Mouse (Mus musculus): Measurements from ENCODE around the gene Sec24b. TPM values are rescaled to one million over a fixed set of nuclear protein-coding genes. Genes with fewer than 3 reads are reported as not detected.

Sec24b gene
- polyA plus RNA-seq, 1 experiment, result 58.2 TPM

GRCm38 (mm10) chr3:130000926-130001325 lies 60.4 kb downstream of the Sec24b start:
- DNase-seq (ENCODE audit: low read depth in 1 of 2, low spot score in 2 of 2), result no peak
- H3K4me1 ChIP-seq (ENCODE audit: control insufficient read depth, insufficient read depth, insufficient read length), result no peaks in the 10 kb centered on the region
- TF ChIP-seq CTCF (IDR thresholded peaks at IDR 0.05; ENCODE audit: extremely low read depth, insufficient read depth, insufficient read length, insufficient replicate concordance), result no peak
- no peak for TF ChIP-seq POLR2A (IDR thresholded peaks at IDR 0.05; ENCODE audit: low read depth, low read length)
- H3K27ac ChIP-seq (ENCODE audit: insufficient read depth, low read length), result no peak overlapping the region
- no peak overlapping the region for H3K4me3 ChIP-seq (ENCODE audit: extremely low read depth, insufficient read depth, insufficient read length)
- H3K27me3 ChIP-seq (ENCODE audit: control insufficient read depth, insufficient read depth, low read length), result no peaks in the 10 kb centered on the region
- WGBS, result 95% methylated on average over 11 of the region's 11 CpGs
- peaks cover 34% of the 10 kb centered on the region for H3K36me3 ChIP-seq (ENCODE audit: control insufficient read depth, insufficient read depth, low read length)

DNA sequence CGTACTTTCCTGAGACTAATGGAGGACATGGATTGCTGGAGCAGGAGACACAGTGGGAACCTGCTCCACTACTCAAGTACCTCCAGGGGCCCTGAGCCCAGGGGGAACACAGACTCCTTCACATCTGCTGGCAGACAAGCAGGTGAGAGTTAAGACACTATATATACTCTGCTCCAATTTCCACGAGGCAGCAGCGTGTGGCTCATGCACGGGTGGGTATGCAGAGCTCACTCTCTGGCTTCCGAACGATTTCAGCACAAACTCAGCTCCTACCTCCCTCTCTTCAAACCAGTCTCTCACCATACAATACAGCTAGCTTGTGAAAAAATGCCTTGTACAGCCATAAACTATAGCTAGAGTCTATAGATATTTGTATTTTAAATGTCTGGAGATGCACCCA lies 62.8 kb downstream of the Sec24b start:
- Histone ChIP-seq H3K36me3 (ENCODE audit: control insufficient read depth, insufficient read depth, low read length) (peaks cover 37% of the 10 kb centered on the region), H3K27me3 (ENCODE audit: control insufficient read depth, insufficient read depth, low read length) (no peaks in the 10 kb centered on the region), H3K4me3 (ENCODE audit: extremely low read depth, insufficient read depth, insufficient read length) (no peak overlapping the region), H3K4me1 (ENCODE audit: control insufficient read depth, insufficient read depth, insufficient read length) (no peaks in the 10 kb centered on the region), H3K27ac (ENCODE audit: insufficient read depth, low read length) (no peak overlapping the region)
- DNase-seq (ENCODE audit: low read depth in 1 of 2, low spot score in 2 of 2), result no peak
- WGBS, result 92% methylated on average over 6 of the region's 6 CpGs
- no peak for TF ChIP-seq CTCF (IDR thresholded peaks at IDR 0.05; ENCODE audit: extremely low read depth, insufficient read depth, insufficient read length, insufficient replicate concordance)
- TF ChIP-seq POLR2A (IDR thresholded peaks at IDR 0.05; ENCODE audit: low read depth, low read length), result no peak

GRCm38 (mm10) chr3:129998001-129998400 lies 63.4 kb downstream of the Sec24b start:
- WGBS, result 88% methylated on average over 7 of the region's 7 CpGs
- peaks cover 37% of the 10 kb centered on the region for H3K36me3 ChIP-seq (ENCODE audit: control insufficient read depth, insufficient read depth, low read length)

GRCm38 (mm10) chr3:129997324-129997723 lies 64.0 kb downstream of the Sec24b start:
- Histone ChIP-seq H3K36me3 (ENCODE audit: control insufficient read depth, insufficient read depth, low read length) (peaks cover 38% of the 10 kb centered on the region), H3K27ac (ENCODE audit: insufficient read depth, low read length) (no peak overlapping the region), H3K27me3 (ENCODE audit: control insufficient read depth, insufficient read depth, low read length) (no peaks in the 10 kb centered on the region), H3K4me3 (ENCODE audit: extremely low read depth, insufficient read depth, insufficient read length) (no peak overlapping the region), H3K4me1 (ENCODE audit: control insufficient read depth, insufficient read depth, insufficient read length) (no peaks in the 10 kb centered on the region)
- TF ChIP-seq CTCF (IDR thresholded peaks at IDR 0.05; ENCODE audit: extremely low read depth, insufficient read depth, insufficient read length, insufficient replicate concordance) (no peak), POLR2A (IDR thresholded peaks at IDR 0.05; ENCODE audit: low read depth, low read length) (no peak)
- 86% methylated on average over 3 of the region's 3 CpGs for WGBS
- no peak for DNase-seq (ENCODE audit: low read depth in 1 of 2, low spot score in 2 of 2)

More at GRCm38 (mm10) chr3:129998001-129998400, 63.4 kb downstream of the Sec24b start:
- DNase-seq (ENCODE audit: low read depth in 1 of 2, low spot score in 2 of 2), result no peak
- Histone ChIP-seq H3K4me1 (ENCODE audit: control insufficient read depth, insufficient read depth, insufficient read length) (no peaks in the 10 kb centered on the region), H3K4me3 (ENCODE audit: extremely low read depth, insufficient read depth, insufficient read length) (no peak overlapping the region), H3K27ac (ENCODE audit: insufficient read depth, low read length) (no peak overlapping the region), H3K27me3 (ENCODE audit: control insufficient read depth, insufficient read depth, low read length) (no peaks in the 10 kb centered on the region)
- TF ChIP-seq CTCF (IDR thresholded peaks at IDR 0.05; ENCODE audit: extremely low read depth, insufficient read depth, insufficient read length, insufficient replicate concordance) (no peak), POLR2A (IDR thresholded peaks at IDR 0.05; ENCODE audit: low read depth, low read length) (no peak)

GRCm38 (mm10) chr3:129987297-129987696 lies 74.1 kb downstream of the Sec24b start:
- TF ChIP-seq CTCF (IDR thresholded peaks at IDR 0.05; ENCODE audit: extremely low read depth, insufficient read depth, insufficient read length, insufficient replicate concordance) (no peak), POLR2A (IDR thresholded peaks at IDR 0.05; ENCODE audit: low read depth, low read length) (no peak)
- H3K27ac ChIP-seq (ENCODE audit: insufficient read depth, low read length), result no peak overlapping the region
- no peak overlapping the region for H3K4me3 ChIP-seq (ENCODE audit: extremely low read depth, insufficient read depth, insufficient read length)
- no peaks in the 10 kb centered on the region for H3K4me1 ChIP-seq (ENCODE audit: control insufficient read depth, insufficient read depth, insufficient read length)
- H3K27me3 ChIP-seq (ENCODE audit: control insufficient read depth, insufficient read depth, low read length), result no peaks in the 10 kb centered on the region
- DNase-seq (ENCODE audit: low read depth in 1 of 2, low spot score in 2 of 2), result no peak
- 91% methylated on average over 13 of the region's 13 CpGs for WGBS
- peaks cover 51% of the 10 kb centered on the region for H3K36me3 ChIP-seq (ENCODE audit: control insufficient read depth, insufficient read depth, low read length)

- Histone ChIP-seq H3K4me3 (ENCODE audit: extremely low read depth, insufficient read depth, insufficient read length) (no peak overlapping the region), H3K4me1 (ENCODE audit: control insufficient read depth, insufficient read depth, insufficient read length) (no peaks in the 10 kb centered on the region), H3K36me3 (ENCODE audit: control insufficient read depth, insufficient read depth, low read length) (peaks cover 41% of the 10 kb centered on the region), H3K27ac (ENCODE audit: insufficient read depth, low read length) (no peak overlapping the region), H3K27me3 (ENCODE audit: control insufficient read depth, insufficient read depth, low read length) (no peaks in the 10 kb centered on the region)
- 97% methylated on average over 4 of the region's 4 CpGs for WGBS
- no peak for DNase-seq (ENCODE audit: low read depth in 1 of 2, low spot score in 2 of 2)
- TF ChIP-seq CTCF (IDR thresholded peaks at IDR 0.05; ENCODE audit: extremely low read depth, insufficient read depth, insufficient read length, insufficient replicate concordance) (no peak), POLR2A (IDR thresholded peaks at IDR 0.05; ENCODE audit: low read depth, low read length) (no peak)
Measured at GRCm38 (mm10) chr3:129985335-129985734, 76.0 kb downstream of the Sec24b start.

DNA sequence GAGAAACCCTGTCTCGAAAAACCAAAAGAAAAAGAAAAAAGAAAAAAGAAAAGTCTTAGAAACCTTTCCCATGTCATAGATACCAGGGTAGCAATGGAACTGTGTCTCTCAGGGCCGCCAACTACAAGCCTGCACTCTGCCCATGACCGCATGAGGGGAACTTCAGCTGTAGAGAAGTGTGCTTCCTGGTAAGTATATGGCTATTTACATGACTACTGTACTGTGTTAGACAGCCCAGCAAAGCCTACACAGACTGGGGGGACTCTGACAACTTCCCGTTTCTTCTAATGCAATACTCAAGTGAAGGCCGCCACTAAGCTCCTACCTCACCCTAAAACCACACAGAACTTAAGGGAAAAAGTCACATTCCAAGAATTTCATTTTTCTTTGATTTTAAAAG lies 76.6 kb downstream of the Sec24b start:
- Histone ChIP-seq H3K27me3 (ENCODE audit: control insufficient read depth, insufficient read depth, low read length) (no peaks in the 10 kb centered on the region), H3K27ac (ENCODE audit: insufficient read depth, low read length) (no peak overlapping the region), H3K36me3 (ENCODE audit: control insufficient read depth, insufficient read depth, low read length) (peaks cover 36% of the 10 kb centered on the region), H3K4me3 (ENCODE audit: extremely low read depth, insufficient read depth, insufficient read length) (no peak overlapping the region), H3K4me1 (ENCODE audit: control insufficient read depth, insufficient read depth, insufficient read length) (no peaks in the 10 kb centered on the region)
- no peak for DNase-seq (ENCODE audit: low read depth in 1 of 2, low spot score in 2 of 2)
- TF ChIP-seq CTCF (IDR thresholded peaks at IDR 0.05; ENCODE audit: extremely low read depth, insufficient read depth, insufficient read length, insufficient replicate concordance) (no peak), POLR2A (IDR thresholded peaks at IDR 0.05; ENCODE audit: low read depth, low read length) (no peak)
- WGBS, result 87% methylated on average over 5 of the region's 5 CpGs

Data from spleen, adult 2 months (tissue).